21 mouse cellular contexts compared by ENCODE assay signal in genomic region chr10:67151766-67152165, GRCm38 (mm10).
"Had no signal": no experiment of that assay in that cellular context is flagged by ENCODE, and none has a peak within 500 bp of the region (broad histone marks: within the 10 kb centered on the region; RNA-seq: fewer than 3 reads in every experiment).

No protein-coding gene starts in this region.

- H3K27ac ChIP-seq: lung, embryonic 15.5 days; macrophage; midbrain, embryonic 12.5 days; neural tube, embryonic 13.5 days; neural tube, embryonic 15.5 days; stomach, embryonic 15.5 days; stomach, postnatal 0 days had no signal

- H3K4me3 ChIP-seq: lung, embryonic 15.5 days; megakaryocyte, embryonic 14.5 days; midbrain, embryonic 12.5 days; myocyte; neural tube, embryonic 13.5 days; neural tube, embryonic 15.5 days; stomach, embryonic 15.5 days had no signal

- H3K36me3 ChIP-seq: lung, embryonic 15.5 days; stomach, embryonic 15.5 days had no signal

- H3K27me3 ChIP-seq: lung, embryonic 15.5 days; megakaryocyte, embryonic 14.5 days; midbrain, embryonic 12.5 days; neural tube, embryonic 13.5 days; neural tube, embryonic 15.5 days; stomach, embryonic 15.5 days had no signal

- H3K4me1 ChIP-seq: lung, embryonic 15.5 days; midbrain, embryonic 12.5 days; stomach, embryonic 15.5 days had no signal

- DNase-seq: liver, postnatal 0 days; lung, adult 2 months; lung, postnatal 14 days; lung, postnatal 36 days; midbrain, embryonic 14.5 days; retina, postnatal 1 day; right cerebral cortex, adult 18-20 months; right cerebral cortex, postnatal 25 days; right cerebral cortex, postnatal 4 days; thymus, adult 2 months; thymus, postnatal 25 days; thymus, postnatal 4 days had no signal
